Mouse (Mus musculus) brown adipose tissue, adult 24 weeks (tissue): Measurements from ENCODE around the gene Magi2. TPM values are rescaled to one million over a fixed set of nuclear protein-coding genes. Genes with fewer than 3 reads are reported as not detected.
A peak's percentile ranks its signal among the peaks of the same experiment; 100 is the strongest.

Experiments used
- H3K27ac ChIP-seq: fragments of 200-500 bp; replicated peaks from 2 replicates; pipeline ENCODE4 v1.5.1; 2012; ENCODE audit warnings: low read depth, mild to moderate bottlenecking, low read length
- H3K4me1 ChIP-seq: fragments of 200-500 bp; 2 replicates; pipeline ENCODE4 v1.6.1; 2012; ENCODE audit warnings: low read length, mixed read lengths; ENCODE audit not compliant: control insufficient read depth, insufficient read depth, insufficient read length
- H3K4me3 ChIP-seq: fragments of 200-500 bp; 2 replicates; pipeline ENCODE4 v1.5.1; 2012; ENCODE audit warnings: low read depth, mild to moderate bottlenecking, low read length, moderate library complexity; ENCODE audit not compliant: insufficient read depth
- polyA plus RNA-seq: library from polyadenylated mRNA; stranded (reverse); fragments of >200 nt; gene quantifications from 2 replicates; pipeline ENCODE4 v1.2.4, GENCODE M21; 2012; ENCODE audit not compliant: missing spikeins, insufficient read depth, insufficient read length

Magi2 gene
- polyA plus RNA-seq, 1 experiment = 1.2 TPM

- H3K4me3 ChIP-seq = no peak overlapping the region
- peak overlapping the region; percentile 70 for H3K27ac ChIP-seq
- H3K4me1 ChIP-seq = peaks cover 2% of the 10 kb centered on the region; the same call in 1 of the 2 replicates
Measured at GRCm38 (mm10) chr5:20080605-20081309, 853.9 kb downstream of the Magi2 start.

GRCm38 (mm10) chr5:20082368-20082767 lies 855.5 kb downstream of the Magi2 start:
- Histone ChIP-seq H3K27ac (no peak overlapping the region), H3K4me1 (peaks cover 6% of the 10 kb centered on the region), H3K4me3 (no peak overlapping the region)

GRCm38 (mm10) chr5:20087083-20087482 lies 860.2 kb downstream of the Magi2 start:
- Histone ChIP-seq H3K4me3 (no peak overlapping the region), H3K27ac (no peak overlapping the region; the same call in 1 of the 2 replicates), H3K4me1 (peaks cover 4% of the 10 kb centered on the region)

DNA sequence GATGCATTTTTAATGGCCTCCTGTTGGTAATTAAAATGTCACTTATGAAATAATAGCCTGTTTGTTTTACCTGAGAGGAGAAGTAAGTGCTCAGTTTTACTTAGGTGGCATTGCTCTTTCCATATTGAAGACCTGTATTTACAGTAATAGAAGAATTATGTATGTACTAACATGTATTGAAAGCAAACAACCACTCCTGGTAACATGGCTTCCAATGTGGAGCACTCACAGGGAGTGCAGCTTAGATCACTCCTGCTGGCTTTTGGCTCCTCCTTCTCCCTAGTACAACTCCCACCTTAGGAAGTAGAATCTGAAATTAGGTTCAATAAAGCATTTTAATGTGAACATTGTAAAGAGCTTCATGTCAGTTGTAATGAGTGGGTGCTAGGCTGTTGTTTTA lies 877.0 kb downstream of the Magi2 start:
- Histone ChIP-seq H3K4me1 (no peaks in the 10 kb centered on the region), H3K4me3 (no peak overlapping the region), H3K27ac (no peak overlapping the region)

- no peak overlapping the region for H3K4me3 ChIP-seq
- H3K4me1 ChIP-seq = no peaks in the 10 kb centered on the region
- no peak overlapping the region for H3K27ac ChIP-seq
Measured at GRCm38 (mm10) chr5:20104496-20104895, 877.7 kb downstream of the Magi2 start.

DNA sequence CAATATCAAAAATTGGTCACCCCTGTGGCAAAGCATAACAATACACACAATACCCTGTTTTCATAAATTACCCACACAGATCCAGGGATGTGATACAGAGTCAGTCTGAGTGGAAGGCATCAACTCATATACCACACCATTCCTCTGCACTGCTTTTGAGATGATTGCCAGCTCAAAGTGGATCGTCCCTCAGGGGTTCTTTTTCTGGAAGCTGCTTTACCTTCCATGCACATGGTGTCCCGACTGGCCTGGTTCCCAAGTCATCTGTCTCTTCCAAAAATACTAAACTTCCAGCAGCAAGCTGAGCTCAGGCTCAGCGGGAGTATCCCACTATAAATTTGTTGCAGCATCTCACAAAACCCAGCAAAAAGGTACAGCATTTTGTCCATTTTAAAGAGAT lies 882.7 kb downstream of the Magi2 start:
- Histone ChIP-seq H3K27ac (no peak overlapping the region), H3K4me1 (no peaks in the 10 kb centered on the region), H3K4me3 (no peak overlapping the region)

- no peaks in the 10 kb centered on the region for H3K4me1 ChIP-seq
- no peak overlapping the region for H3K27ac ChIP-seq
Measured at GRCm38 (mm10) chr5:20117156-20117555, 890.3 kb downstream of the Magi2 start.

DNA sequence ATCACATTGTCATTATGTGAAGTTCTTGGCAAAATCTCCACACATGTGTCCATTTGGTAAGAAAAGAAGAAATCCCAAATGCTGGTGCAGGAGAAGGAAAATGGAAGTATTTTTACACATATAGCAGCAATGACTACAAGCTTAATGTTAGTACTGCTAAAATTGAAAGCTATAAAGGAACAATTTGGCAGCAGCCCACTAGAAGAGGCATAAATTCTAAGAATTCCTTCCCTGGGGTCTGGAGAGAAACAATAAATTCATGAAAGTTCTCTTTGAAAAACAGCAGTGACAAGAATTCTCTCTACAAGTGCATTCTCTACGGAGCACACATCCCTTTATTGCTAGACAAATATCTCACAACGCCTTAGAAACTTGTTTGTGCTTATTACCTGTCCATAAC lies 913.4 kb downstream of the Magi2 start:
- H3K27ac ChIP-seq = no peak overlapping the region
- no peaks in the 10 kb centered on the region for H3K4me1 ChIP-seq
- no peak overlapping the region for H3K4me3 ChIP-seq

More at GRCm38 (mm10) chr5:20117156-20117555, 890.3 kb downstream of the Magi2 start:
- H3K4me3 ChIP-seq = no peak overlapping the region

DNA sequence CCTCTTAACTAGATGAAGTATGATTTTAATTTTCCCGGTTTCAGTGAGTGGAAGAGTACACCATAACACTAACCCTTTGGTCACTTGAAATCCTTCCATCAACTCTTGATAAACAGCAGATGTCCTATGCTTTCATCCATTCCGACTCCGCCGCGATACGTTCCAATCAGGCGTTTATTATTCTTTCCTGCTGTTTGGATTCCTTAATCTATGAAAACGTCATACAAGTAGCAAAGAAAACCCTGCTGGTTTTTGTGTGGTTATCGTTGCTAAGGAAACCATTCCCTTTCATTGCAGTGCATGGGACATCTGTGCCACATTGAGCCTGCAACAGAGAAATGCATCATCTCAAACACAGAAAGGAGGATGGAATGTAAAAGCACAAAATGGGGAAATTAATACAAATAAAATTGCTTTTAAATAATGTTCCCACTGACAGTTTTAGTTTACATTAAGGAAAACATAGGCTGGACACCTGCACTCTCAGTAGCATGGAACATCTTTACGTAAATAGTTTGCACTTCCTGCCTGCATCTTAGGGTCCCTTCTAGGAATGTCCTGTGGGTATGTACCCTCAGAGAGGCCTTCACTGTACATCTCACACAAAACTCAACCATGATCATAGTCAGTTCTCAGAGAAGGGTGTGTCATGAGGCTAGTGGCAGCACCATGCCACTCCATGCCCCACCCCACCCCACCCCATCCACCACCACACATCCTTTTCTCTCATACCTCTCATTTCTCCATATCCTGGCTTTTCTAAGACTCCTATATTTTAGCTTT lies 914.0 kb downstream of the Magi2 start:
- Histone ChIP-seq H3K27ac (no peak overlapping the region), H3K4me1 (no peaks in the 10 kb centered on the region), H3K4me3 (no peak overlapping the region)

GRCm38 (mm10) chr5:20153359-20154125 lies 926.7 kb downstream of the Magi2 start:
- Histone ChIP-seq H3K4me3 (no peak overlapping the region), H3K27ac (no peak overlapping the region), H3K4me1 (no peaks in the 10 kb centered on the region)

DNA sequence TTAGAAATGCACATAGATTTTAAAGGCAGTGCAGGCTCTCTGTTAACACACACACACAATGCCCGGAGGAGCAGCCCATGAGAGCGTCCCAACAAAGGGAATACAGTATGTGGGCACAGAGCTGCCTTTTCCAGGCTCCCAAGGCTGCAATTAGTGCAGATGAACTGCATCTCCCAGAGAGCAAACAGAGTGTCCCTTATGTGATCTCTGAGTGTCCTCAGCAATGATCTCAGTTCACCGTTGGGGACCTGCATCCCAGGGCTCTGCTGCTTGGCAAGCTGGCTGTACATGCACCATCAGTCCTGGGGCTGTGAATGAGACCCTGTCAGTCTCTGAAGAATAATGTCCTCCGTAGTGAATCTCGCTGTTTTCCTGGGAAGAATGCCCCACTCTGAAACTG lies 969.9 kb downstream of the Magi2 start:
- H3K4me3 ChIP-seq = no peak overlapping the region
- no peaks in the 10 kb centered on the region for H3K4me1 ChIP-seq
- no peak overlapping the region for H3K27ac ChIP-seq

DNA sequence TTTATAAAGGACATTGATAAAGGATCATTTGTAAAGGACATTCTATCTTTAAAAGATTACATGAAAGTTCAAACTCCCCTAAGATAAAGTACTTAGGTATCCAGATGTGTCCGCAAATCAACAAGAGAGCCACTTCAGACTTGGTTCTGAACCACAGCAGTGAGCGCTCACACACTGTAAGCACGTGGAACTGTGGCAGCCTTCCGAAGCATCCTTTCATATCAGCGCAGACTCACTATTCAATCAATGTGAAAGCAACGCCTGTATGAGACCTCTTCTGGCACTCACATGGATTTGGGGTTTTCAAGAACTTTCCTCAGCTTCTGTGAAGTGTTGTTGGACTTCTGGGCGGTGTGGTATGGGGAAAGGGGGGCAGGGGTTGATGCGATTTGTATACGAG lies 970.6 kb downstream of the Magi2 start:
- H3K4me3 ChIP-seq = no peak overlapping the region
- H3K27ac ChIP-seq = no peak overlapping the region
- no peaks in the 10 kb centered on the region for H3K4me1 ChIP-seq

- Histone ChIP-seq H3K4me1 (no peaks in the 10 kb centered on the region), H3K4me3 (no peak overlapping the region), H3K27ac (no peak overlapping the region)
Measured at GRCm38 (mm10) chr5:20201348-20201747, 974.5 kb downstream of the Magi2 start.

DNA sequence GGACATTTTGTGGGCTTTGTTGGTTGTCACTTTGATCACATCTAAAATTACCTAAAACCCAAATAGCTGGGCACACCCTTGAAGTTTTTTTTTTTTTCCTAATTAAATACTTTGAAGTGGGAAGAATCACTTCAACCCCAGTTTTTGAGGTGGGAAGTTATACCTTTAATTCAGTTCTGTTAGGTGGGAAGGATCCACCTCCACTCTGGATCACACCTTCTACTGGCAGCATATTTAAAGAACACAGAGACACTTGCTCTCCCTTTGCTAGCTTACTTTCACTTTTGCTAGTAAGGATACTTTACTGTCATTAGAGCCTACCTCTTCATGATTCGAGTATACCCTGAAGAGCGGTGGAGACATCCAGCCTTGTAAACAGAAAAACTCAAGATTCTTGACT lies 981.3 kb downstream of the Magi2 start:
- H3K4me3 ChIP-seq = no peak overlapping the region
- H3K27ac ChIP-seq = no peak overlapping the region
- no peaks in the 10 kb centered on the region for H3K4me1 ChIP-seq

DNA sequence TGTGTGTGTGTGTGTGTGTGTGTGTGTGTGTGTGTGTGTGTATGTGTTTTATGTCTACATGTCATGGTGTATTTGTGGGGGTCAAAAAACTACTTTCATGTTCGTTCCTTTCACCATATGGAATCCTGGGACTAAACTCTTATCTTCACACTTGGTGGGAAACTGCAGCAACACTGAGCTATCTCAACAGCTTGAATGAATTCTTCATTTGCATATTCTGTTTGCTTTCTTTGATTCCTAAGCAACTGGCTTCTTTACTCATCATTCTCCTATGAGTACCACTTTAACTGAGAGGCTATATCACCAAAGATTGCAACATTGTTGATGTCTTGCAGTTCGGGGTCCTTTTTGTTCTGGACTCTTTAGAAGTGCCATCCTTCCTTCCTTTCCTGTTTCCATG lies 986.5 kb downstream of the Magi2 start:
- H3K4me3 ChIP-seq = no peak overlapping the region
- no peak overlapping the region for H3K27ac ChIP-seq
- H3K4me1 ChIP-seq = no peaks in the 10 kb centered on the region
